Mouse (Mus musculus) CH12F3 (cell line): Measurements from ENCODE around the gene Med15.

ENCODE experiments used
- in situ Hi-C: fragments of 300-500 bp; cut with MboI; formaldehyde crosslinking; loops from 2 replicates; pipeline ENCODE4 v1.14.3; 2020; ENCODE audit warnings: low sequenced_read_pairs

Med15 gene

DNA sequence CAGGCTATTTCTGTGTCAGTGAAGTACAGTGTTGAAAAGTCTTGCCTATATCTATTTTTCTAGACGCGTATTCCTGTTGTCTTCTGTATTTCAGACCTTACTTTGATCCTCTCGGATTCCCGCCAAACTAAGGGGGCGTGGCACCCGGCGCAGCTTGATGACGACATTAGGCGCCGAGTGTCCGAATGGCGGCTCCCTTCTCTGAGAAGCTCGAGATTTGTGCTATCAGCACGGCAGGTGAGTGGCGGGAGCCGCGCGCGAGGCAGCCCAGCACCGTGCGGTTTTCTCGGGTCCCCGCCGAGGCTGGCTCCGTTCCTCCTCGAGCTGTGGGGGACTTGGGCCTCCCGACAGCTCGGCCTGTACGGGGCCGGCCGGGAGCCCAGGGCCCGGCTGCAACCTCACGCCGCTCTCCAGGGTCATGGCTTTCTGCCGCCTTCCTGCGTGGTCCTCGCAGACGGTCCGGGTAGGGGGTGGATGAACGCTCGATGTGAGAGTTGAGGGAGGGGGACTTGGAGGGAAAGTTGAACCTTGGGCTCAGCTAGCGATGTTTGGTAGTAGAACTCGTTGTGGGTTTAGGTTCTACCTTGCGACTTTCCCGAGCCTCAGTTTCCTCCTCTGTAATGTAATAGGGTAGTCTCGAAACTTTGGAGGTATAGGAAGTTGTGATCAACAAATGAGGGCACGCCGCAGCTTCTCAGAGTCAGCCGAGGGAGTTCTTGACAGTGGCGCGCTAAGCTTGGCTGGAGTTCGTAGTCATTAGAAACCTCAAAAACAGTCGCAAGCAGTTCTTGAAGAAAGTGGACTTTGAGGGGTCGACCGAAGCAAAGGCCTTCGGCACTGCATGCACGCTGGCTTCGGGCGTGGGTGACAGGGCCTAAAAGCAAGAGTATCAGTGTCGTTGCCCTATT is 113.2 kb downstream of the Med15 start, which contains the start of gene Smpd4:
TSS of gene Smpd4 (plus strand) at position 157 of the 908 bp plus-strand sequence.
- in situ Hi-C loops = loop anchor here (10.0 kb wide), 1 partner anchor 65 kb away; no protein-coding TSS in a partner anchor

DNA sequence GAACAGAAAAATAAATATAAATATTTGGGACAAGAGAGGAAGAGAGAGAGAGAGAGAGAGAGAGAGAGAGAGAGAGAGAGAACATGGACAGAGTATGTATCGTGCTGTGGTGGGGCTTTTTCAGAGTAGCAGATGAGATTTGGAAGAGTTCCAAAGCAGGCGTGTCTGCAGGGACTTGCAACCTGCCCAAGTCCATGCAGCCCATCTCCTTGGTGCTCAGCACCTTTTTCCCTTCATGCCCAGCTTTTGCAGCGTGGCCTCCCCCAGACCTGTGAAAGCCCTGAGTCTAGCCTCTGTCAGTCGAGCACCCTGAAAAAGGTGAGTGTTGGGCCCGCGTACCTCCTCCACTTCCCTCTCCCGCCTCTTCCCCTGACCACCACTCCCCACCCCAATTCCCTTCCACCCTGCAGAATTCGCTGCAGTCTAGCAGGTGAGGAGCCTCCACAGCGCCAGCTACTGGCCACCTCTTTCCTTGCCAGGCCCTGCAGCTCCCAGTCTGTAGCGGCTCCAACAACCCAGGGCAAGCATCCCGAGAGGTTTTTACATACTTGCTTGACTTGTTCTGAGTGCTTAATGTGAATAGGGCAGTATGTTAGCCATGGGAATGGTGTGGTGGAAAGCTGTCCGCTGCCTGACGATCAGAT is 114.6 kb downstream of the Med15 start:
- in situ Hi-C loops = loop anchor here (10.0 kb wide), 1 partner anchor 63 kb away; no protein-coding TSS in a partner anchor

DNA sequence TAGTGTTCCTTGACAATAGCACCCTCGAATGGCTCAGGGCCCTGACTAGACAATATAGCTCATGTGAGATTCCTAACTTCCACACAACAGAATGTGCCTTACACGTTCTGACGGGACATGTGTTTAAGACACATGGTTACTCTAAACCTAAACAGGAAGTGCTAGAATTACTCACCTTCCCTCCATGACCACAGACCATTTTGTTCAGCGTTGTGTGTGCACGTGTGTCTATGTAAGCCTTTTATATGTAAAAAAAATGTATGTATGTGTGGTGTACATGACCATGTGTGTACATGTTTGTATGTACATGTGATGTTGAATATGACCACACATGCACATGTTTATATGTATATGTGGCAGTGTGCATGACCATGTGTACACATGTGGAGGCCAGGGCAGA is 116.5 kb downstream of the Med15 start:
- in situ Hi-C loops = loop anchor here (10.0 kb wide), 1 partner anchor 61 kb away; no protein-coding TSS in a partner anchor

GRCm38 (mm10) chr16:17614740-17615139 is 118.0 kb downstream of the Med15 start:
- in situ Hi-C loops = loop anchor here (10.0 kb wide), 1 partner anchor 60 kb away; no protein-coding TSS in a partner anchor

GRCm38 (mm10) chr16:17611383-17611782 is 121.3 kb downstream of the Med15 start:
- in situ Hi-C loops = loop anchor here (10.0 kb wide), 1 partner anchor 57 kb away; no protein-coding TSS in a partner anchor

- in situ Hi-C loops = no loop called here
Observed at GRCm38 (mm10) chr16:17605684-17606083, 127.0 kb downstream of the Med15 start.

- in situ Hi-C loops = no loop called here
Observed at GRCm38 (mm10) chr16:17604941-17605340, 127.8 kb downstream of the Med15 start.
